Mouse (Mus musculus): ENCODE data around the gene P4ha2.

GRCm38 (mm10) chr11:54058643-54059042, 41.3 kb upstream of the P4ha2 start:
- no peak for TF ChIP-seq CTCF (IDR thresholded peaks at IDR 0.05; ENCODE audit: low read depth)
- no peak for TF ChIP-seq EP300 (IDR thresholded peaks at IDR 0.05; ENCODE audit: low read depth)
